Mouse (Mus musculus) retina, postnatal 7 days (tissue): ENCODE results near the gene Nostrin.
A peak's percentile ranks its signal among the peaks of the same experiment; 100 is the strongest.

Experiments
- DNase-seq: peaks from one replicate; pipeline ENCODE4 v3.0.0-alpha.2; 2012; ENCODE audit warnings: low read depth, low spot score

Gene Nostrin

DNA sequence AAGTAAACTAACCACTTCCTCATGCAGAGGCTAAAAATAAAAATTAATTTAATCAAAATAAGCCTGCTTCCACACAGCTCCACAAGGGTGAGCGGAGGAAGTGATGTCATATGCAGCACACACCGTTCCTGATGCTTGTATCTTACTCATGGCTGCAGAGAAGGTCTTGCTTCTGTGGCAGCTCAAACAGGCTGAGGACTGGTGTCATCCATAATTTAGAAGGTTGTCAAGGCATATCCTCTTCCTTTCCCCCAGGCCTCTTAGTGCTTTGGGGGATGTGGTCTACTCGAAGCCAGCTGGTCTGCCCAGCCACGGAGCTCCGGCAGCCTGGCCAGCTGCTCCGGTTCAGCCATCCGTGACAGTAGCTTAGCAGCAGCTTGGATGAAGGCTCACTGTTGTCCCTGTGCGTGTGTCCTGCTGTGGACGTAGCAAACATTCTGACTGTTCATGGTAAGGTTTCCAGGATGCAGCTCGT lies 6.6 kb upstream of the Nostrin start:
- DNase-seq = peak; percentile 37

DNA sequence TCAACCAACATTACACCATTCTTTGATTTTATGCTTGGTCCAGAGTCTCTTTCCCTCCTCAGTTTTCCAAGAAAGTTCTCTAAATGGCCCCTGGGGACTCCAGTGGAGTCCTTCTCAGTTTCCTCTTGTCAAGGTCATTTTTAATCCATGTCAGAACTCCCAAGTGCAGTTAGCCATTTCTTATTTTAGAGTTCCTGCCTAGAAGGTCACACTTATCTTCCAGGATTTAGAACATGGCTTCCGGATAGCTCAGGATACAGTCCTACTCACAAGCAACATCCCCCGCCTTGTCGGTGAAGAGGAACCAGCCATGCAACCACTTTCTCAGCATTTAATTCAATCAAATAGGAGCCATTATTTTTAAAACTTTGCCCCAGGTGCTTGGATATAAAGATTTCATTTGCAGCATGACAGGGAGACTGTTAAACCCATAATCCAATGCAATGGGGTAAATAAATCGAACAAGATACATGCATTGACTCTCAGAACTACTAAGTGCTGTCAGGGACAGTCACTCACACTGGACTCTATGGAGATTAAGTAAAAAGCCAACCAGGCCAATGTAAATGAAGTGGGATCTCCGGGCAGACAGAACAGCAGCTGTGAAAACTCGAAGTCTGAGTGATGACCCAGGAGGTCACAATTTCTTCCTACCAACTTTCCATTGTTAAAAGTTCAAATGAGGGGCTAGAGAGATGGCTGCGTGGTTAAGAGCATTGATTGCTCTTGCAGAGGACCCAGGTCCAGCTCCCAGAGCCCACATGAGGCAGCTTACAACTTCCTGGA lies 6.0 kb upstream of the Nostrin start:
- no peak for DNase-seq

DNA sequence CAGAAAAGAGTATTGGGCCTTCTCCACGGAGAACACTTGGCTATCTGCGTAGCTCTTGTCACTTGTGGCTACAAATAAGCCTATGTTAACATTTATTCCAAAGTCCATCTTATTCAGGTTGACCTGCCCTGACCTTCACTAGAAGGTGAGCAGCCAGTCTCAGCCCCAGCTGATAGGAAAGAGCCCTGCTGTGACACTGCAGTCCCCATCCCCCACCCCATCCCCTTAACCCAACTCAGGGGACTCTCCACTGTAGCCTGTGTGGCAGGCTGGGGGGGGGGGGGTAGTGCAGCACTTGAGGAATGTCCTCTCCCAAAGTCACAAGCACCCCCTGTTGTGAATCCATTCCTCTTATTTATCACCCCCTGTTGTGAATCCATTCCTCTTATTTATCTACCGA lies 3.6 kb upstream of the Nostrin start:
- DNase-seq = no peak

DNA sequence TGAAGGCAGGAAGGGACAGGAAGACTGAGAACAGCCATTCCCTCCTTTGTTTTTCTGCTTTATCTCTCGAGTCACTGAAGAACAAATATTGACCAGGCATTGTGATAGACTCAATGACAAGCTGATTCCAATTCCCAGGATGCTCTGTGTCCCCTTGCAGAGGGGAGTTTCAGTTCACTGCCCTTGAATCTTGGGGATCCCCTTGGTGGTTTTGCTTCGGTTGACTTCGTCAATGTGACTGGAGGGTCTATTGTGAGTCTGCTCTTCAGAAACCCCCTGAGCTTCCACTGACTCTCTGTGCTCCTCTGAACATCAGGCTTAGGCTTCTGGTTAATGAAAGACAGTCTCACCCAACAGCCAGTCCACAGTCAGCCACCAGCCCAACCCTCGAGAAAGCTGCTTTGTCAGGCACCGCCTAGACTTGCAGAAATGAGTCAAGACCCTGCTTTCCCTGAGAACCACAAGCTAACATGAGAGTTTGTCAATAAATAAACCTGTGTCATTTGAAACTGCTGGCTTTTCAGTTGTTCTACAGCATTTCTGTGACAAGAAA lies 3.0 kb upstream of the Nostrin start:
- no peak for DNase-seq

GRCm38 (mm10) chr2:69134186-69134585 lies 1.4 kb upstream of the Nostrin start:
- DNase-seq = no peak

- DNase-seq = no peak
Measured at GRCm38 (mm10) chr2:69134937-69135336, 663 bp upstream of the Nostrin start.

DNA sequence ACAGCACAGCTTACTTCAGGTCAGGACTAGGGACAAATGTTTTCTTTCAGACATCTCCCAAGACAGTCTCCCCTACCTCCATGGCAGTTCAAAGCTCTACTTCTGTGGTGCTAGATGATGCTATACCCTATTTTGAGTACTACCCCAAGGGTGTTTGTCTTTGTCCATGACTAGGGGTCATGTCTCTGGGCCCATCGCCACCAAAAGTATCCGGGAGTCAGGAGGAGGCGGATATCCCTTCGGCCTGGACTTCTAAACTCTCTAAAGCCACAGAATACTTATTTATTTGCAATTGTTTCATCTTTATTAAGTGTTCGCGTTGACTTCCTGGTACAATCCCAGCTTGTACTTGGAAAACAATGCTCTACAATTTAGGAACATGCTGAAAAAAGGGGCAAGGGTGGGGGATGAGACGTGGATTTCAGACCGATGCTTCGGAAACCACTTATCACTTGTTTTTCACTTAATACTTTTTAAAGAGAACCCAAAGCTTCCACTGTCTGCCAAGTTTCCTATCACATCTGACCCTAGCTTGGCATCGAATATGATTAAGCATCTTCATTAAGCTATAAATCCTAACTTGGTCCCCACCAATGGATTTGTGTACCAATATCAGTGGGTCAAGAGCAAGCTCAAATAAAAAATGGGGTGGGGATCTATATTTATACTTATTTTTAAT lies 1.9 kb downstream of the Nostrin start:
- no peak for DNase-seq

GRCm38 (mm10) chr2:69138759-69139158 lies 3.2 kb downstream of the Nostrin start:
- DNase-seq = no peak

DNA sequence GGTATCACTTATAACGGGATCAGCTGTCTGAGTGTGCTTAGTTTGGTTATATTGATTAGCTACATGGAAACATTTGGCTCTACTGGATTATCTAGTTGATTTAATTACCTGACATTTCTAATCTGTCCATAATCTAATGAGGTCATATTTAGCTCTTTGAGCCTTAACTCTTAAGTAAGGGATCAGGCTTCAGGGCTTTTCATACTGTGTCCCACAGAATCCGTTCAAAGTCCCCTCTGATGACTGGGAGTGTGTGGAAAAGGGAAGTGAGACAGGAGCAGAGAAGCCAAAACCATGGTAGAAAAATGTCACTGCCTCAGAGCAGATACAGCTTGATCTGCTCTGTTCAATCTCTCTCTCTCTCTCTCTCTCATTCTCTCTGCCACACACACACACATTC lies 4.6 kb downstream of the Nostrin start:
- DNase-seq = peak; percentile 24

GRCm38 (mm10) chr2:69140816-69141215 lies 5.2 kb downstream of the Nostrin start:
- DNase-seq = no peak

DNA sequence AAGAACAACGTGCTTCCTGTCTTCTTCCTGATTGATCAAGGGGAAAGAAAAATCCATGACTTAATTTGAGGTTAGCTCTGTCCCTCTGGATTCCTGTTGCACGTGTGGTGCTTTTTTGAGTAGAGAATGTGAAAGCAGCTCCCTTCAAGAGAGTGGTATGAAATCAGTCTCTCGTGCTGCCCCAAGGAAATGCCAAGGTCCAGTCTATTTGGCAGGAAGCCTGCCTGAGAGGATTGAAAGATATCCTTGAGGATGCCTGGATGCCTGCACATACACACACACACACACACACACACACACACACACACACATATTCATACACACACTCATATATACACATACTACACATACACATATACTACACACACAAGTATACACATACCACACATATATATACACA lies 13.1 kb downstream of the Nostrin start:
- DNase-seq = no peak

- no peak for DNase-seq
Measured at GRCm38 (mm10) chr2:69149154-69149553, 13.6 kb downstream of the Nostrin start.

DNA sequence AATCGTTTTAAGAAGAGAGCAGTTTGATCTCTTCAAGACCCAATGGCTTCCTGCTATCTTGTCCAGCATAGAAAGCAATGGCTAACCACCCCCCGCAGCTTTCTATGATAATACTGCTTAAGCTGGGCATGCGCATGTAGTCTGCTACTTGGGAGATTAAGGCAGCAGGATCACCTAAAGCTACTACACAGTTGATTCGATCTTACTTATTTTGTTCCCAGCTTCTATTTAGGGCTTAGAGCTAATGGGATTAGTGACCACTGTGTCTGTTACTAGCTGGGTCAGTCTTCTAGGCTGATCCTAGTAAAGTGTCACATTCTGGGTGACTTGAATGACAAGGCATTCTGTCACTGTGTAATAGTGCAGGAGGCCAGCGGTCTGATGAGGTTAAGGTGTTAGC lies 15.2 kb downstream of the Nostrin start:
- peak; percentile 63 for DNase-seq

DNA sequence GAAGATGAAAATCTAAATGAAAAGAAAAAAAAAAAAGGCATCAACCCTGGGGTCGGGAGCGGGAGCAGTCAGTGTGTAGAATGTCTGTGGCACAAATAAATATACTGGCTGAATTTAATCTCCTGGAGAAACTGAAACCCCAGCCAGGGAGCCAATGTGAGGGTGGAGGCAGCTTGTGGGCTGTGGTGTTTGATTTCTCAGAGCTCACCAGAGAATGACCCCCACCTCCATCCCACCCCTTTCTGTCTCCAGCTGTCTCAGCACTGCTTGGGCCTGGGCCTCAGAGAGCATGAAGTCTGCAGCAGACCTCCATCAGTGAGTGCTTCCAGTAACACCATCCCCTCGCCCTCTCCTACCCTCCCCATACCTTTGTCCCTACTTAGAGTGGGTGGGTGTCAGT lies 20.3 kb downstream of the Nostrin start:
- no peak for DNase-seq

DNA sequence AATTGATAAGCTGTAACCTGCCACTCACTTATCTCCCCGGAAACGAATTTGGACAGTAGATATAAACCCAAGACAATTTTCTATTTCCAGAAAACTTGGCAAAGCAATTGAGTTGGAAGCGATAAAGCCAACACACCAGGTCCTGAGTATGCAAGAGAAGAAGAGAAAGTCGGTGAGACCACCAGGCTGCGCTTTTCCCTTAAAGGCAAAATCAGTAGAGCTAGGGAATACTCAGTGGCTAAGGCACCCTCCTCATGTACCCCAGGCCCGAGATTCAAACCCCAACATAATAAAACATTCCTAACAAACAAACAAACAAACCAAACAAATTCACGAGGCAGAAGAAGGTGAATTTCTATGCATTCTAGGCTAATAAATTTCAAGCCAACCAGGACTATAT lies 20.7 kb downstream of the Nostrin start:
- no peak for DNase-seq

DNA sequence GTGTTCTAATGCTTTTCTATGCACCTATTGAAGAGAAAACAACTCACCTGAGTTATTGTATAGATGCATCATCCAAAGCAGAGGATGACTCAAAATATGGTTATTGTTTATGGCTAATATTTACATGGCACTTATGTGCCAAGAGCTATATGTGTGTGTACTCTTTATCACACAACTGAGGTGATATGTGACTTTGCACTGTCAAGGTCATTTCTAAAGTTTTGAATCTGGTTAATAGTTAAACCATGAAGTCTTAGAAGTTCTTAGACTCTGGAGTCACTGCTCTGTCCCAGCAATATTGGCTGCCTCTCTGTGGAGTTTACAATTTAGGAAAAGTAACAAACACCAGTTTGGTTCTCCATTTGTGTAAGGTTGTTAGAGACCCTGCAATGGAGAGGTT lies 23.3 kb downstream of the Nostrin start:
- DNase-seq = no peak

- DNase-seq = no peak
Measured at GRCm38 (mm10) chr2:69170395-69171077, 34.9 kb downstream of the Nostrin start.

DNA sequence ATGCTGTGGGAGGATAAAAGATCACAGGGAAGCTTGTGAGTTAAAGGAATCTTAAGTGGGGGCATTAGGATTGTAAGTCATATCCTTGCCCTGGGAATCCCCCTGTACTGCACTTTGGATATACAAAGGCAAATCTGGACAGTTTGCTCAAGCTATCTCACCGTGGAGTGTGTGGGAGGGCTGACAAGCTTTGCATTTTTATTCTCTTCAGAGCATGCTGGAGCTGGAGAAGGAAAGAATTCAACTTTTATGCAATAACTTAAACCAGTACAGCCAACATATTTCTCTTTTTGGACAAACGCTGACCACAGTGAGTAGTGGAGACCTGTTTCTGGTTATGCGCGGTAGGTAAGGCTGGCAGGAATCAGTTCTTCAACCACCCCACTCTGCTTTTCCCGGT lies 39.7 kb downstream of the Nostrin start:
- DNase-seq = no peak

GRCm38 (mm10) chr2:69179721-69180120 lies 44.1 kb downstream of the Nostrin start:
- no peak for DNase-seq

GRCm38 (mm10) chr2:69187990-69188389 lies 52.4 kb downstream of the Nostrin start:
- no peak for DNase-seq

DNA sequence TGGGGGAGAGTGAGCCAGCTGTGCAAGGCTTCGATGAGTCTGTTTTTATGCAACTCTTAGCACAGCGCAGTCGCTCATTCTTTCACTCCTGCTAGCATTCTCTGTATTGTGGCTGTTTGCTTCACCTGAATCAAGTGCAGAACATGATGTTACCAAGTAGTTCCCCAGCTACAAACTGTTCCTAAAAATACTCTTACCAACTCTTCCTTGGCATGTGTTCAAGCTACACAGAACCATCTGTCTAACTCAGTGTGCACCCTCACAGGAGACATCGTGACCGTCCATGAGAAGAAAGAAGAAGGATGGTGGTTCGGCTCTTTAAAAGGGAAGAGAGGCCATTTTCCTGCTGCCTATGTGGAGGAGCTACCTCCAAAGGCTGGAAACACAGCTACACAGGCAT lies 53.1 kb downstream of the Nostrin start:
- DNase-seq = no peak

DNA sequence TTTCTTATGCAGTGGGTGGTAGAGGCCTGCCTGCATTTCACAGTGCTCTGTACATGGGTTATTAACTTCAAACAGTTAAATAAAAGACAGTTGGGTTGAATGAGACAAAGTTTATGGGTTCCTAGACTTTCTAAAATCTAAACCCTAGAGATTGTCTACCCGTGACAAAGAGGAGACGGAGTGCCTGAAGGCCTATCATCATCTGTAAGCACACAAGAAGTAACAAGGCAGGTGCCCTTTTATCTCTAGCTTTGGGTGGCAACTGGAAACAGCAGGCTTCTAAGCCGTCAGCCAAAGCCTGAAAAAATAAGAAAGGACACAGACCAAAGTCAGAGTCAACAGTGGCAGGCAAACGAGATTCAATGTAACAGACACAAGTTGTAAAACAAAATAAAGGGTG lies 53.6 kb downstream of the Nostrin start:
- no peak for DNase-seq
